Mouse (Mus musculus) intestine, embryonic 14.5 days (tissue): ENCODE measurements at regions not wholly inside any gene's neighbourhood (a gene's known extent, or its start where the extent isn't known, plus 50 kb on each side); places are given as distances from the start of the nearest gene placed in this dataset.

ENCODE experiments used
- ATAC-seq: fragments of 200-750 bp; cut with Nextera tagmentation; replicated peaks from 2 replicates; pipeline ENCODE4 v1.8.0; 2017; ENCODE audit warnings: low read depth, moderate number of reproducible peaks, moderate TSS enrichment, moderate library complexity; ENCODE audit not compliant: low FRiP score, low TSS enrichment
- DNase-seq: peaks from one replicate; pipeline ENCODE4 v3.0.0-alpha.2; 2018; ENCODE audit warnings: low spot score
- H3K27ac ChIP-seq: fragments of 300-500 bp; sonication (generic); 2 replicates; pipeline ENCODE4 v1.5.1; 2014; ENCODE audit warnings: low read depth, mild to moderate bottlenecking, control low read depth
- H3K27me3 ChIP-seq: fragments of 300-500 bp; sonication (generic); replicated peaks from 2 replicates; pipeline ENCODE4 v1.6.1; 2014; ENCODE audit warnings: low read length, control low read depth; ENCODE audit not compliant: control insufficient read depth, insufficient read depth
- H3K36me3 ChIP-seq: fragments of 300-500 bp; sonication (generic); 2 replicates; pipeline ENCODE4 v1.6.1; 2014; ENCODE audit warnings: low read length, control low read depth; ENCODE audit not compliant: control insufficient read depth, insufficient read depth
- H3K4me1 ChIP-seq: fragments of 300-500 bp; sonication (generic); replicated peaks from 2 replicates; pipeline ENCODE4 v1.6.1; 2014; ENCODE audit warnings: low read length, control low read depth, mixed read lengths; ENCODE audit not compliant: control insufficient read depth, insufficient read depth
- H3K4me2 ChIP-seq: fragments of 300-500 bp; sonication (generic); 2 replicates; pipeline ENCODE4 v1.6.1; 2014; ENCODE audit warnings: low read length
- H3K4me3 ChIP-seq: fragments of 300-500 bp; sonication (generic); 2 replicates; pipeline ENCODE4 v1.5.1; 2014; ENCODE audit warnings: low read depth, low read length, control low read depth, mixed read lengths
- H3K9ac ChIP-seq: fragments of 300-500 bp; sonication (generic); 2 replicates; pipeline ENCODE4 v1.6.1; 2014; ENCODE audit warnings: mild to moderate bottlenecking, low read length
- H3K9me3 ChIP-seq: fragments of 300-500 bp; sonication (generic); 2 replicates; pipeline ENCODE4 v1.6.1; 2016; ENCODE audit warnings: low read length, control low read depth; ENCODE audit not compliant: control insufficient read depth
- WGBS: fragments of 180-500 bp; shearing (Covaris S2); extraction: QIAGEN DNeasy Blood & Tissue Kit; methylation state at CpG from one replicate; pipeline ENCODE4 v1.1.7; 2014; 5-methylcytosine and 5-hydroxymethylcytosine counted together

GRCm38 (mm10) chr5:51766111-51766510 is 198.6 kb upstream of the Ppargc1a start:
- 92% methylated on average over 3 of the region's 3 CpGs for WGBS

GRCm38 (mm10) chr5:51764416-51764815 is 196.9 kb upstream of the Ppargc1a start:
- Histone ChIP-seq H3K36me3 (no peaks in the 10 kb centered on the region), H3K9ac (no peak overlapping the region), H3K27me3 (no peaks in the 10 kb centered on the region), H3K9me3 (no peaks in the 10 kb centered on the region), H3K27ac (no peak overlapping the region), H3K4me2 (no peak overlapping the region), H3K4me1 (no peaks in the 10 kb centered on the region), H3K4me3 (no peak overlapping the region)
- DNase-seq (no peak), ATAC-seq (no peak)
- 80% methylated on average over 7 of the region's 7 CpGs for WGBS

More at GRCm38 (mm10) chr5:51766111-51766510, 198.6 kb upstream of the Ppargc1a start:
- ATAC-seq, result no peak
- no peak overlapping the region for H3K4me3 ChIP-seq
- DNase-seq, result no peak
- no peaks in the 10 kb centered on the region for H3K9me3 ChIP-seq
- no peaks in the 10 kb centered on the region for H3K27me3 ChIP-seq
- no peaks in the 10 kb centered on the region for H3K4me1 ChIP-seq
- H3K36me3 ChIP-seq, result no peaks in the 10 kb centered on the region
- no peak overlapping the region for H3K4me2 ChIP-seq
- H3K9ac ChIP-seq, result no peak overlapping the region
- H3K27ac ChIP-seq, result no peak overlapping the region

- no peak overlapping the region for H3K9ac ChIP-seq
- DNase-seq, result no peak
- H3K4me1 ChIP-seq, result no peaks in the 10 kb centered on the region
- 71% methylated on average over 7 of the region's 7 CpGs for WGBS
- no peaks in the 10 kb centered on the region for H3K36me3 ChIP-seq
- H3K4me3 ChIP-seq, result no peak overlapping the region
- H3K4me2 ChIP-seq, result no peak overlapping the region
- no peaks in the 10 kb centered on the region for H3K9me3 ChIP-seq
- H3K27me3 ChIP-seq, result no peaks in the 10 kb centered on the region
- no peak overlapping the region for H3K27ac ChIP-seq
- no peak for ATAC-seq
Measured at GRCm38 (mm10) chr5:51763599-51763998, 196.1 kb upstream of the Ppargc1a start.

- WGBS, result 56% methylated on average over 3 of the region's 3 CpGs
- Histone ChIP-seq H3K9me3 (no peaks in the 10 kb centered on the region), H3K27ac (no peak overlapping the region), H3K4me1 (no peaks in the 10 kb centered on the region), H3K4me2 (no peak overlapping the region), H3K9ac (no peak overlapping the region), H3K36me3 (no peaks in the 10 kb centered on the region), H3K4me3 (no peak overlapping the region), H3K27me3 (no peaks in the 10 kb centered on the region)
- no peak for DNase-seq
- no peak for ATAC-seq
Measured at GRCm38 (mm10) chr5:51762352-51762751, 194.8 kb upstream of the Ppargc1a start.

GRCm38 (mm10) chr5:51758289-51758688 is 190.8 kb upstream of the Ppargc1a start:
- Histone ChIP-seq H3K27ac (no peak overlapping the region), H3K4me1 (no peaks in the 10 kb centered on the region), H3K36me3 (no peaks in the 10 kb centered on the region), H3K4me3 (no peak overlapping the region), H3K9me3 (no peaks in the 10 kb centered on the region), H3K27me3 (no peaks in the 10 kb centered on the region), H3K4me2 (no peak overlapping the region), H3K9ac (no peak overlapping the region)
- no peak for ATAC-seq
- DNase-seq, result no peak
- WGBS, result 72% methylated on average over 2 of the region's 2 CpGs

GRCm38 (mm10) chr5:51757864-51758263 is 190.3 kb upstream of the Ppargc1a start:
- no peak overlapping the region for H3K9ac ChIP-seq
- H3K27me3 ChIP-seq, result no peaks in the 10 kb centered on the region
- no peaks in the 10 kb centered on the region for H3K36me3 ChIP-seq
- no peak overlapping the region for H3K27ac ChIP-seq
- no peak overlapping the region for H3K4me3 ChIP-seq
- WGBS, result 82% methylated on average over 2 of the region's 2 CpGs
- no peak for ATAC-seq
- no peak overlapping the region for H3K4me2 ChIP-seq
- DNase-seq, result no peak
- no peaks in the 10 kb centered on the region for H3K9me3 ChIP-seq
- no peaks in the 10 kb centered on the region for H3K4me1 ChIP-seq

- no peak overlapping the region for H3K27ac ChIP-seq
- 58% methylated on average over 4 of the region's 4 CpGs for WGBS
- H3K9ac ChIP-seq, result no peak overlapping the region
- ATAC-seq (no peak), DNase-seq (no peak)
- no peaks in the 10 kb centered on the region for H3K27me3 ChIP-seq
- H3K36me3 ChIP-seq, result no peaks in the 10 kb centered on the region
- H3K9me3 ChIP-seq, result no peaks in the 10 kb centered on the region
- H3K4me2 ChIP-seq, result no peak overlapping the region
- no peak overlapping the region for H3K4me3 ChIP-seq
- no peaks in the 10 kb centered on the region for H3K4me1 ChIP-seq
Measured at GRCm38 (mm10) chr5:51752024-51752423, 184.5 kb upstream of the Ppargc1a start.

GRCm38 (mm10) chr5:51750456-51750855 is 182.9 kb upstream of the Ppargc1a start:
- DNase-seq (no peak), ATAC-seq (no peak)
- Histone ChIP-seq H3K27me3 (no peaks in the 10 kb centered on the region), H3K27ac (no peak overlapping the region), H3K4me3 (no peak overlapping the region), H3K4me1 (no peaks in the 10 kb centered on the region), H3K9me3 (no peaks in the 10 kb centered on the region), H3K36me3 (no peaks in the 10 kb centered on the region), H3K9ac (no peak overlapping the region), H3K4me2 (no peak overlapping the region)
- WGBS, result 90% methylated on average over 8 of the region's 8 CpGs

GRCm38 (mm10) chr5:51740893-51741292 is 173.4 kb upstream of the Ppargc1a start:
- ATAC-seq (no peak), DNase-seq (no peak)
- H3K9ac ChIP-seq, result no peak overlapping the region
- no peak overlapping the region for H3K27ac ChIP-seq
- no peaks in the 10 kb centered on the region for H3K9me3 ChIP-seq
- no peak overlapping the region for H3K4me2 ChIP-seq
- 97% methylated on average over 8 of the region's 8 CpGs for WGBS
- H3K4me1 ChIP-seq, result no peaks in the 10 kb centered on the region
- H3K36me3 ChIP-seq, result no peaks in the 10 kb centered on the region
- H3K4me3 ChIP-seq, result no peak overlapping the region
- no peaks in the 10 kb centered on the region for H3K27me3 ChIP-seq
